Mouse (Mus musculus) forebrain, postnatal 0 days (tissue): ENCODE measurements around the gene Dpm3. TPM values are rescaled to one million over a fixed set of nuclear protein-coding genes. Genes with fewer than 3 reads are reported as not detected.

Experiments used
- ATAC-seq: fragments of 200-750 bp; cut with Nextera tagmentation; 2 replicates; pipeline ENCODE4 v1.8.0; 2017; ENCODE audit warnings: mild to moderate bottlenecking, moderate library complexity
- DNase-seq: peaks from one replicate; pipeline ENCODE4 v3.0.0-alpha.2; 2015
- H3K27ac ChIP-seq: fragments of 300-500 bp; sonication (generic); 2 replicates; pipeline ENCODE4 v1.5.1; 2014; ENCODE audit warnings: low read depth, mild to moderate bottlenecking, antibody characterized with exemption, low read length, moderate library complexity, mixed read lengths
- H3K27me3 ChIP-seq: fragments of 300-500 bp; sonication (generic); 2 replicates; pipeline ENCODE4 v1.6.1; 2014; ENCODE audit warnings: mild to moderate bottlenecking, low read length, mixed read lengths; ENCODE audit not compliant: insufficient read depth
- H3K36me3 ChIP-seq: fragments of 300-500 bp; sonication (generic); 2 replicates; pipeline ENCODE4 v1.6.1; 2014; ENCODE audit warnings: mild to moderate bottlenecking, moderate library complexity; ENCODE audit not compliant: insufficient read depth
- H3K4me1 ChIP-seq: fragments of 300-500 bp; sonication (generic); 2 replicates; pipeline ENCODE4 v1.6.1; 2014; ENCODE audit warnings: antibody characterized with exemption; ENCODE audit not compliant: insufficient read depth
- H3K4me2 ChIP-seq: fragments of 300-500 bp; sonication (generic); 2 replicates; pipeline ENCODE4 v1.6.1; 2014; ENCODE audit warnings: low read depth, mild to moderate bottlenecking, moderate library complexity
- H3K4me3 ChIP-seq: fragments of 300-500 bp; sonication (generic); 2 replicates; pipeline ENCODE4 v1.5.1; 2014; ENCODE audit warnings: low read depth, low read length, mixed read lengths
- H3K9ac ChIP-seq: fragments of 300-500 bp; sonication (generic); 2 replicates; pipeline ENCODE4 v1.6.1; 2014; ENCODE audit warnings: mild to moderate bottlenecking
- H3K9me3 ChIP-seq: fragments of 300-500 bp; sonication (generic); 2 replicates; pipeline ENCODE4 v1.6.1; 2016; ENCODE audit warnings: low read length
- CTCF ChIP-seq: sonication (generic); IDR thresholded peaks from 2 replicates; pipeline ENCODE4 v1.5.1; 2016; ENCODE audit warnings: antibody characterized with exemption, control low read depth, low read depth
- WGBS: fragments of 180-500 bp; shearing (Covaris S2); extraction: QIAGEN DNeasy Blood & Tissue Kit; methylation state at CpG from one replicate; pipeline ENCODE4 v1.1.7; 2014; 5-methylcytosine and 5-hydroxymethylcytosine counted together
- polyA plus RNA-seq: library from polyadenylated mRNA; unstranded; fragments of >200 nt; fragmentation: Nextera tagmentation; extraction: Ambion mirVana; gene quantifications from 2 replicates; pipeline ENCODE4 v1.2.1, GENCODE M21; 2015
- total RNA-seq: library from RNA; depleted of rRNA; stranded (reverse); fragments of >200 nt; gene quantifications from 2 replicates; pipeline ENCODE4 v1.2.3, GENCODE M21; 2014

Dpm3 gene
- total and polyA plus RNA-seq, 2 experiments from 2014 or later, result 74.9 to 160 TPM

GRCm38 (mm10) chr3:89278643-89279042 is 19.5 kb downstream of the Dpm3 start:
- no peaks in the 10 kb centered on the region for H3K36me3 ChIP-seq
- H3K27me3 ChIP-seq, result no peaks in the 10 kb centered on the region
- H3K27ac ChIP-seq, result no peak overlapping the region
- ATAC-seq (no peak), DNase-seq (no peak)
- 0 out of 2 replicates have a peak, but pooled peaks cover 9% of the 10 kb centered on the region for H3K4me1 ChIP-seq
- 37% methylated on average over 8 of the region's 8 CpGs for WGBS
- H3K9me3 ChIP-seq, result no peaks in the 10 kb centered on the region
- no peak for TF ChIP-seq CTCF
- H3K9ac ChIP-seq, result no peak overlapping the region
- peak overlapping the region; percentile 91 for H3K4me2 ChIP-seq
- peak overlapping the region; percentile 49 for H3K4me3 ChIP-seq

DNA sequence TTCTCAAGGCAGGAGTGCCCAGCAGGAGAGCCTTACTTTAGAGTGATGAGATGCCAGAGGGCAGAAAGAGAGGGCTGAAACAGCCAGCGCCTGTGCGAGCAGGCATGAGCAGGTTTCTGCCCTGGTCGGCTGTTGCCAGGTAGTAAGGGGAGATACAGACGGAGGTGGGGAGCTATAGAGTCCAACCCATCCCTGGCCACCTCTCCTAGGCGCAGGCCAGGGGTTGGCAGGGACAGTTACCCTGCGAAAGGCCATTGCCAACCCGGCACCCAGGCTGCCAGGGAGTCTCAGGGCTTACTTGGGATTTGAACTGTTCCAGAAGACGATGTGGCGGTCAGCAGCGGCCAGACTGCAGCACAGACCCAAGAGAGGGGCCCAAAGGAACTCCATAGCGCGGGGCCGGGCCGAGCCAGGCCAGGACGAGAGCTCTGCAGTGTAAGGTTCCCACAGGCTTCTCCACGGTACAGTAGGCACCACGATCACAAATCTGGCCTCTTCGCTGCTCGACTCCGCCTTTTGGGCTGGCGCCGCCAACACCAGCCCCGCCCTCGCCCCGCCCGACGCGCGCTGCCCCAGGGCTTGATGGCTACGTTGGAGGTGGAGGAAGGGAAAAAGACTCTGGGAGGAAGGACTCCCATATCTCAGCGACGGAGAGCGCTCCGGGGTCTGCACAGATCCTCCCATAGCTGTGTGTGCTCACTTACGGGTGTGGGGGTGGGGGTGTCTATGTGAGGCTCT is 20.2 kb downstream of the Dpm3 start:
- H3K27me3 ChIP-seq, result no peaks in the 10 kb centered on the region
- H3K27ac ChIP-seq, result peak overlapping the region; percentile 57
- H3K4me3 ChIP-seq, result peak overlapping the region; percentile 49
- no peak for TF ChIP-seq CTCF
- H3K4me1 ChIP-seq, result 0 out of 2 replicates have a peak, but pooled peaks cover 9% of the 10 kb centered on the region
- DNase-seq, result peak; percentile 79
- peak; percentile 79 for ATAC-seq
- 2% methylated on average over 35 of the region's 35 CpGs for WGBS
- H3K4me2 ChIP-seq, result peak overlapping the region; percentile 91
- peak overlapping the region; percentile 59 for H3K9ac ChIP-seq
- no peaks in the 10 kb centered on the region for H3K9me3 ChIP-seq
- no peaks in the 10 kb centered on the region for H3K36me3 ChIP-seq

DNA sequence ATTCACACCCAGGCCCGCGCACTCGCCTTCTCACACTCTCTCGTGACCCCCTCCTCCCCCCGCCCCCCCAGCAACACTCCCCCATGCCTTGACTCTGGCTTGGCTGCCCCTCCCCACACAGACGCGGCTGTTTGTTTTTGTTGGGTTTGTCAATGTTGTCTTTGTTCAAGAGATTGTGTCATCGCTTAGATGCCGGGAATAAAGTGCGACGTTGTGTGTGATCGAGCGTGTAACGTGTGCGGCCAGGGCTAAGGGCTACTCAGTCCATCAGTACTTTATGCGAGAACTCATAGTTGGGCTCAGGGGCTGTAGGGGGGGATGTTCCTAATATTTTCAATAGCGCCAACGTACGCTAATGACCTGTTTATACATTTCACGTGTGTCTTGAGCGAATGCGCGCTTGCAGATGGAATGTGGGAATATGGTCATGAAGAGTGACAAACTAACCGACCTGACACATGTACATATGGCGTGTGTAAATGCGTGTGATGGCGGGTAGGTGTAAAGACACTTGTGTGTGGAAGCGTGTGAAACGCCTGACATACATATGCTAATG is 21.0 kb downstream of the Dpm3 start:
- DNase-seq, result peak; percentile 49
- peak; percentile 50 for ATAC-seq
- no peak; the same call in 1 of the 2 replicates for TF ChIP-seq CTCF
- Histone ChIP-seq H3K27ac (peak overlapping the region; percentile 57; the same call in 1 of the 2 replicates), H3K4me2 (peak overlapping the region; percentile 91), H3K4me3 (peak overlapping the region; percentile 49), H3K36me3 (no peaks in the 10 kb centered on the region), H3K9ac (peak overlapping the region; percentile 59), H3K4me1 (0 out of 2 replicates have a peak, but pooled peaks cover 9% of the 10 kb centered on the region), H3K27me3 (no peaks in the 10 kb centered on the region), H3K9me3 (no peaks in the 10 kb centered on the region)
- WGBS, result 1% methylated on average over 28 of the region's 29 CpGs

DNA sequence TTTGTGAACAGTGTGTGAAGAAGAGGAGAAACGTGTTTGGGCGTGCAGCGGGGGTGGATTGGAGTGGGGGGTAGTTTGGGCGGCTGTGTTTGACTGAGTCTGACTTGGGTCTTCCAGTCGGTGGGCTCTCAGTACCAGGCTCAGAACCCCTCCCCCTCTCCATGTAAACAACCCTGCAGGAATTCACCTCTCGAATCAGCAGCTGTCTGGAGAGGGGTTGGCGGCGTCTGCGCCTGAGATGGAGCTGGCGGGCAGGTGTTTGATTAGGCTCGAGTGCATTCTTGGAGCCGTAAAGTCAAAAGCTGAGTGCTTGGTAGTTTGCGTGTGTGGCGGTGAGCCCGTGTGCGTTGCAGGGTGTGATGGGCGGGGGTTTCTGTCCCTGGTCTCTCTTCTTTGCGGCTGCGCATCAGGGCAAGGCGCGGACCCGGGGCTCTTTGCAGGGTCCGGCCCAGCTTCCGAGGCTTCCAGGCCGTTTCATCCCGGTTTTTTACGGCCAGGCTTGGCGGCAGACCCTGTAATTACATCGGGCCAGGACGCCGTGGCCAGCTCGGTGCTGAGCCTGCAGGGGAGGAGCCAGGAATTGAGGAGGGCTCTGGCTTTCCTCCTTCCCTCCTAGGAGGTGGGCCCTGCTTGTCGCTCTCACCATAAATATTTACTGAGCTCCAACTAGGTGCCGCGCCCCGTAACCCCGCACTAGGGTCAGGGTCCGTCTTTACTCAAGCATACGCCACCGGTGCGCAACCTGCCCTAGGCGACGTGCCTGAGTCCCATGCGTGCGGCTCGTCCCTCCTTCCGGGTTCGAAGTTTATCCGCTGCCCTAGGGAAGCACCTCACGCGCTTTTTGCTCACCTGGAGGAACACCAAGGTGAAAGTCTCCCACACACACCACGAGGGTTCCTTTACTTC is 21.7 kb downstream of the Dpm3 start, which contains the start of gene Efna1:
Gene Efna1 (minus strand): TSS at position 537 of the 906 bp plus-strand sequence.
- DNase-seq (peak; percentile 61), ATAC-seq (peak; percentile 17)
- Histone ChIP-seq H3K4me2 (peak within 1 kb of the TSS; percentile 91), H3K4me1 (0 out of 2 replicates have a peak, but pooled peaks cover 9% of the 10 kb centered on the region), H3K9ac (peak within 1 kb of the TSS; percentile 59), H3K4me3 (peak within 1 kb of the TSS; percentile 49), H3K9me3 (no peaks in the 10 kb centered on the region), H3K27me3 (no peaks in the 10 kb centered on the region), H3K36me3 (no peaks in the 10 kb centered on the region), H3K27ac (peak within 1 kb of the TSS; percentile 59)
- WGBS, result 3% methylated on average over 49 of the region's 52 CpGs
- peak; percentile 19; the same call in 1 of the 2 replicates for TF ChIP-seq CTCF

DNA sequence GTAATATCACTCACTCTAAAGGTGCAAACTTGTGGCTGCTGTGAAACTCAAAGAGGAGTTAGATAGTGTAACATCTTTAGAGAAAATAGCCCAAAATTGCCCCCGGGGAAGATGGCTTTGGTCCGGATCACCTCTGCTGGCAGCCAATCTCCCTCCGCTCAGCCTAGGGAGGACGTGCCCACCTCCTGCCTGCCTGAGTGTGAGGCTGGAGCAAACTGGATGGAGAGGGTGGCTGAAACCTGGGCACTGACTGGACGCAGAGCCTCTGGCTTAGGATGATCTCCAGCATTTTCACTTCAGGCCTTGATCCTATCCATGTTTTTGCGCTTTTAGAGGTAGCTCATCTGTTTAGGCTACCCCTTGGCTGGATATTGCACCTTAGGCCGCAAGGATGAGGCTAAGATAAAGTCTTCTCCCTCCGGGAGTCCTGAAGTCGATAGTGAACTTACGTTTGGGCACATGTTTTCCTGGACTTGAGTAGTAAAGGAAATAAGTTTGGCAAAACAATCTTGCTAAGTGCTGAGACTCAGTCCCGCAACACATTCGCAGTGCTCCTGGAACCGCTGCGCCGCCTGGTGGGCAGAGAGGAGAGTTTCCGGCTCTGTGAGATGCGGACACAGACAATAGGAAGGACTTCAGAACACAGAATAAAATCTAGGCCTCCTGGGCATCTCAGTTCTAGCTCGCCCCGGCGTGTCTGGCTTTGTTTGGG is 22.6 kb downstream of the Dpm3 start:
- peak; percentile 89 for DNase-seq
- 0 out of 2 replicates have a peak overlapping the region, but pooled peaks have one; percentile 23 for H3K9ac ChIP-seq
- 0 out of 2 replicates have a peak, but pooled peaks cover 9% of the 10 kb centered on the region for H3K4me1 ChIP-seq
- peak overlapping the region; percentile 91 for H3K4me2 ChIP-seq
- H3K9me3 ChIP-seq, result no peaks in the 10 kb centered on the region
- H3K4me3 ChIP-seq, result peak overlapping the region; percentile 49; the same call in 1 of the 2 replicates
- H3K27ac ChIP-seq, result no peak overlapping the region
- no peaks in the 10 kb centered on the region for H3K36me3 ChIP-seq
- no peak for ATAC-seq
- WGBS, result 12% methylated on average over 20 of the region's 20 CpGs
- peak; percentile 92 for TF ChIP-seq CTCF
- no peaks in the 10 kb centered on the region for H3K27me3 ChIP-seq

DNA sequence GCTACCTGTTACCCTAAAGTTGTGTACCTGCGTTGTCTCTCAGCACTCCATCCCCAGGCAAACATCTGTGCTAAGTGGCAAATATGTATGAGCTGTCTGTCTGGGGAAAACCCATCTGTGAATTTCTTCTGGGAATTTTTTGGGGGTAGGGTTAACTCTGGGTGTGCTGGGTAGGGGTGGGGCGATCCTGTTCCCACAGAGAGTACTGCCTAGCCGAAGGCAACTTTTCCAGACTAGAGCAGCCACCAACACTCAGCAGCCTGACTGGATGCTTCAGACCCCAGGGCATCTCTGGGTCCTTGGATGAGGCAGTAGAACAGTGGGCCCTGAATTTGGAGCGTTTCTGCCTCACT is 23.1 kb downstream of the Dpm3 start:
- H3K4me2 ChIP-seq, result no peak overlapping the region
- ATAC-seq (no peak), DNase-seq (no peak)
- no peaks in the 10 kb centered on the region for H3K27me3 ChIP-seq
- H3K4me1 ChIP-seq, result 0 out of 2 replicates have a peak, but pooled peaks cover 9% of the 10 kb centered on the region
- no peak for TF ChIP-seq CTCF
- no peaks in the 10 kb centered on the region for H3K36me3 ChIP-seq
- WGBS, result 17% methylated on average over 4 of the region's 4 CpGs
- no peak overlapping the region for H3K27ac ChIP-seq
- no peak overlapping the region for H3K4me3 ChIP-seq
- H3K9ac ChIP-seq, result 0 out of 2 replicates have a peak overlapping the region, but pooled peaks have one; percentile 23
- H3K9me3 ChIP-seq, result no peaks in the 10 kb centered on the region
